Mouse (Mus musculus) MEL (cell line): ENCODE measurements at regions not wholly inside any gene's neighbourhood (a gene's known extent, or its start where the extent isn't known, plus 50 kb on each side); places are given as distances from the start of the nearest gene placed in this dataset.

Experiments used
- DNase-seq: peaks from one replicate; pipeline ENCODE4 v3.0.0; 2011; ENCODE audit warnings: low read depth, low spot score
- H3K27ac ChIP-seq: 2 replicates; pipeline ENCODE4 v1.5.1; 2012; ENCODE audit warnings: low read depth, mild to moderate bottlenecking, control low read depth, low read length, moderate library complexity; ENCODE audit not compliant: control insufficient read depth
- H3K27me3 ChIP-seq, 2 experiments: fragments of 150-350 bp in 1 of 2; sonication (generic) in 1 of 2; 2 replicates each; pipeline ENCODE4 v1.6.1; 2012; ENCODE audit warnings: low read length in 2 of 2, mild to moderate bottlenecking in 2 of 2, improper control_type of control experiment in 1 of 2, moderate library complexity in 1 of 2; ENCODE audit not compliant: insufficient read depth in 2 of 2, control insufficient read depth in 1 of 2
- H3K36me3 ChIP-seq, 2 experiments: 2 replicates each; pipeline ENCODE4 v1.6.1; 2012 to 2014; ENCODE audit warnings: low read length in 2 of 2, improper control_type of control experiment in 1 of 2, inconsistent platforms in 1 of 2, mild to moderate bottlenecking in 1 of 2; ENCODE audit not compliant: insufficient read depth in 2 of 2, control insufficient read depth in 1 of 2
- H3K4me1 ChIP-seq, 2 experiments: fragments of 150-350 bp in 1 of 2; sonication (generic) in 1 of 2; 2 replicates each; pipeline ENCODE4 v1.6.1; 2012; ENCODE audit warnings: low read length in 2 of 2, improper control_type of control experiment in 1 of 2, mild to moderate bottlenecking in 1 of 2; ENCODE audit not compliant: insufficient read depth in 2 of 2, control insufficient read depth in 1 of 2
- H3K4me3 ChIP-seq, 2 experiments: fragments of 150-350 bp in 1 of 2; sonication (generic) in 1 of 2; 2 replicates each; pipeline ENCODE4 v1.5.1; 2012; ENCODE audit warnings: low read depth in 2 of 2, low read length in 2 of 2, mild to moderate bottlenecking in 2 of 2, moderate library complexity in 2 of 2, control low read depth in 1 of 2, improper control_type of control experiment in 1 of 2; ENCODE audit not compliant: control insufficient read depth in 1 of 2, insufficient read depth in 1 of 2
- H3K79me2 ChIP-seq: 2 replicates; pipeline ENCODE4 v1.6.1; 2012; ENCODE audit warnings: mild to moderate bottlenecking, low read length, moderate library complexity; ENCODE audit not compliant: control insufficient read depth, poor library complexity, insufficient read depth
- H3K9ac ChIP-seq: 2 replicates; pipeline ENCODE4 v1.6.1; 2012; ENCODE audit warnings: low read depth, mild to moderate bottlenecking, control low read depth, low read length, moderate library complexity; ENCODE audit not compliant: control insufficient read depth, poor library complexity, severe bottlenecking
- H3K9me3 ChIP-seq: fragments of 150-350 bp; sonication (generic); replicated peaks from 2 replicates; pipeline ENCODE4 v1.6.1; 2012; ENCODE audit warnings: mild to moderate bottlenecking, low read length, improper control_type of control experiment, moderate library complexity; ENCODE audit not compliant: insufficient read depth
- CHD1 ChIP-seq: IDR thresholded peaks from 2 replicates; pipeline ENCODE4 v1.6.1; 2012; ENCODE audit warnings: low read depth, mild to moderate bottlenecking, inconsistent platforms, low read length, improper control_type of control experiment
- CTCF ChIP-seq, 3 experiments: IDR thresholded peaks in 2 of 3; conservative IDR thresholded peaks in 1 of 3; 2 replicates each; pipeline ENCODE4 v1.5.1; 2011 to 2012; ENCODE audit warnings: low read length in 3 of 3, low read depth in 2 of 3, mild to moderate bottlenecking in 2 of 3, improper control_type of control experiment in 1 of 3, inconsistent platforms in 1 of 3, mixed read lengths in 1 of 3, moderate library complexity in 1 of 3; ENCODE audit not compliant: control insufficient read depth in 1 of 3, insufficient read depth in 1 of 3, poor library complexity in 1 of 3, severe bottlenecking in 1 of 3
- E2F4 ChIP-seq: IDR thresholded peaks from 2 replicates; pipeline ENCODE4 v1.6.1; 2011; ENCODE audit warnings: low read depth, low read length, improper control_type of control experiment, borderline replicate concordance
- EP300 ChIP-seq, 2 experiments: IDR thresholded peaks; 2 replicates each; pipeline ENCODE4 v1.6.1; 2011; ENCODE audit warnings: improper control_type of control experiment in 2 of 2, low read length in 2 of 2, low read depth in 1 of 2, mild to moderate bottlenecking in 1 of 2
- ETS1 ChIP-seq: IDR thresholded peaks from 2 replicates; pipeline ENCODE4 v1.6.1; 2012; ENCODE audit warnings: low read depth, mild to moderate bottlenecking, inconsistent platforms, low read length, improper control_type of control experiment, moderate library complexity
- GATA1 ChIP-seq: IDR thresholded peaks from 2 replicates; pipeline ENCODE4 v1.6.1; 2011; ENCODE audit warnings: low read depth, low read length, improper control_type of control experiment
- JUND ChIP-seq: IDR thresholded peaks from 2 replicates; pipeline ENCODE4 v1.6.1; 2011; ENCODE audit warnings: low read depth, mild to moderate bottlenecking, improper control_type of control experiment, low read length
- KAT2A ChIP-seq: conservative IDR thresholded peaks from 2 replicates; pipeline ENCODE4 v1.6.1; 2012; ENCODE audit warnings: low read depth, low read length, improper control_type of control experiment, inconsistent platforms
- MEF2A ChIP-seq: IDR thresholded peaks from 2 replicates; pipeline ENCODE4 v1.6.1; 2014; ENCODE audit warnings: low read depth, mild to moderate bottlenecking, inconsistent platforms, low read length, improper control_type of control experiment; ENCODE audit not compliant: poor library complexity, insufficient replicate concordance, severe bottlenecking; ENCODE audit errors: extremely low read depth
- NELFE ChIP-seq: IDR thresholded peaks from 2 replicates; pipeline ENCODE4 v1.6.1; 2011; ENCODE audit warnings: low read depth, low read length, improper control_type of control experiment
- POLR2AphosphoS2 ChIP-seq: IDR thresholded peaks from 2 replicates; pipeline ENCODE4 v1.6.1; 2011; ENCODE audit warnings: low read length, improper control_type of control experiment
- POLR2AphosphoS5 ChIP-seq: IDR thresholded peaks from 2 replicates; pipeline ENCODE4 v1.6.1; 2012; ENCODE audit warnings: low read depth, borderline replicate concordance, mild to moderate bottlenecking, inconsistent platforms, low read length, moderate library complexity, mixed read lengths
- RAD21 ChIP-seq: IDR thresholded peaks from 2 replicates; pipeline ENCODE4 v1.6.1; 2011; ENCODE audit warnings: mild to moderate bottlenecking, low read depth, low read length, improper control_type of control experiment
- TAL1 ChIP-seq: IDR thresholded peaks from 2 replicates; pipeline ENCODE4 v1.6.1; 2012; ENCODE audit warnings: mild to moderate bottlenecking, inconsistent platforms, low read length, moderate library complexity, mixed read lengths
- UBTF ChIP-seq: IDR thresholded peaks from 2 replicates; pipeline ENCODE4 v1.6.1; 2012; ENCODE audit warnings: low read depth, mild to moderate bottlenecking, inconsistent platforms, low read length, improper control_type of control experiment, moderate library complexity, borderline replicate concordance; ENCODE audit not compliant: insufficient read depth
- USF2 ChIP-seq, 2 experiments: IDR thresholded peaks; 2 replicates each; pipeline ENCODE4 v1.6.1; 2011 to 2012; ENCODE audit warnings: improper control_type of control experiment in 2 of 2, low read length in 2 of 2, borderline replicate concordance in 1 of 2, inconsistent platforms in 1 of 2, low read depth in 1 of 2, mild to moderate bottlenecking in 1 of 2; ENCODE audit not compliant: insufficient read depth in 1 of 2
- ZMIZ1 ChIP-seq: IDR thresholded peaks from 2 replicates; pipeline ENCODE4 v1.6.1; 2012; ENCODE audit warnings: low read depth, mild to moderate bottlenecking, inconsistent platforms, low read length, improper control_type of control experiment, moderate library complexity

DNA sequence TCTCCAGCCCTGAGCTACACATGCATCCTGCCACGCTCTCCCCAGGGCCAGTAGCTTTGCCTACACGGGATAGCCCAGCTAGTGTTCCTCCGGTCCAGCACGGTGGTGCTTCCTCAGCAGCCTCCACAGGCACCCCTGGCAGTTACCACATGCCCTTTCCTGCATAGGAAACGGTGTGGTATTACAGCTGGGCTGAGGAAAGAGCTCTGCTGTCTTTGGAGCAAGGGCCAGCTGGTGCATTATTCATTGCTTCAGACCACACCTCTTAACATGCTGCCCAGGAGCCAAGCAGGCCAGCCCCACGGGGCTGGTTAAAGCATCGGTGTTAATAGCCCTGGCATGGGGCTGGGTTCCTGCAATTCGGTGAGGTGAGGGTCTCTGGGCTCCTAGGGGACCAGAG, 64.0 kb upstream of the Dio3 start:
- no peak for TF ChIP-seq JUND
- no peaks in the 10 kb centered on the region for H3K79me2 ChIP-seq
- no peak for DNase-seq
- no peaks in the 10 kb centered on the region for H3K4me1 ChIP-seq
- no peak overlapping the region for H3K4me3 ChIP-seq
- no peaks in the 10 kb centered on the region for H3K36me3 ChIP-seq
- H3K27me3 ChIP-seq: no peaks in the 10 kb centered on the region
- H3K27ac ChIP-seq: no peak overlapping the region
- no peaks in the 10 kb centered on the region for H3K9me3 ChIP-seq
- H3K9ac ChIP-seq: no peak overlapping the region

DNA sequence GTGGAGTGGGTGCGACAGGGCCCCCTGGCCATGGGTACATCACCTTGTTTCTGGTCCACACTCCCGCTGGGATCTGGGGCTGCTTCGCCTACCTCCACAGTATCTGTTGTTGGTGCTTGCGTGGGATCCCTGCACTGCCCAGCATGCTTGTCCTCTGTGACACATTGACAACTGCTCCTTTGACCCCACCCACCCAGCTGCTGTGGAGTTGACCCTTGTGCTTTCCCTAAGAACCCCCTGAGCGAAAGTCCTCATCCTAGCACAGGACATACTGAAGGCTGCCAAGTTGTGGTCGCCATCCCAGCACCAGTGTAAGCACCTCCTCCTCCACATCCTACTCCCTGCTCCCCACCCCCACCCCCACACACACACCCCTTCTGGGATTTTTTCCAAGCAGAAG, 63.6 kb upstream of the Dio3 start:
- no peak overlapping the region for H3K9ac ChIP-seq
- H3K9me3 ChIP-seq: no peaks in the 10 kb centered on the region

DNA sequence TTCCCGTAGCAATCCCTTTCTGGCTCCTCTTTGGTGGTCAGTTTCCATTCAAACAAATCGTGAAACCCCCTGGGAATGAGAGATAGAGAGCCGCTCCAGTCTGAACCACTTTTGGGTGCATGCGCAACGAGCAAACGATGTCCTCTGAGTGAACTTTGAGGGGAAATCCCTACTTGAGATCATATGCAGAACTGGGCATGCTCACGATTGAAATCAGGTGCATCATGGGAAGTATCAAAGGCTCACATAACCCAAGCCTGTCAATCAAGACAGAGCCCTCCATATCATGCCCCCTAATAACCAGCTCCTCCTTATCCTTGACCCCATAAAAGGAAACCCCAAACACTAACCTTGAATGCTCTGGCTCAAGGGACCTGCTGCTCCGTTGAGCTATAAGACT, 59.1 kb upstream of the Dio3 start:
- Histone ChIP-seq H3K27me3 (no peaks in the 10 kb centered on the region), H3K79me2 (no peaks in the 10 kb centered on the region), H3K36me3 (no peaks in the 10 kb centered on the region), H3K9me3 (no peaks in the 10 kb centered on the region), H3K4me1 (no peaks in the 10 kb centered on the region), H3K27ac (no peak overlapping the region), H3K9ac (no peak overlapping the region), H3K4me3 (no peak overlapping the region)
- DNase-seq: no peak
- TF ChIP-seq E2F4 (no peak), KAT2A (no peak), TAL1 (no peak), MEF2A (no peak), USF2 (IDR thresholded peaks at IDR 0.05; ENCODE audit: borderline replicate concordance in 1 of 2, insufficient read depth in 1 of 2, low read depth in 1 of 2, low read length in 2 of 2) (no peak), ETS1 (no peak), CTCF (IDR thresholded peaks at IDR 0.05 in 2 of 3, conservative IDR thresholded peaks at IDR 0.05 in 1 of 3; ENCODE audit: control insufficient read depth in 1 of 3, insufficient read depth in 1 of 3, low read depth in 2 of 3, low read length in 3 of 3, poor library complexity in 1 of 3, severe bottlenecking in 1 of 3) (no peak), RAD21 (no peak), UBTF (no peak), POLR2AphosphoS2 (no peak), NELFE (no peak)

More for the DNA sequence above, 63.6 kb upstream of the Dio3 start:
- no peak overlapping the region for H3K27ac ChIP-seq
- no peaks in the 10 kb centered on the region for H3K27me3 ChIP-seq
- DNase-seq: no peak
- TF ChIP-seq POLR2AphosphoS5: no peak
- TF ChIP-seq GATA1: no peak
- TF ChIP-seq TAL1: no peak
- TF ChIP-seq ZMIZ1: no peak
- no peak for TF ChIP-seq EP300 (IDR thresholded peaks at IDR 0.05; ENCODE audit: low read depth in 1 of 2, low read length in 2 of 2)
- no peak for TF ChIP-seq CHD1
- TF ChIP-seq MEF2A: no peak
- H3K4me1 ChIP-seq: no peaks in the 10 kb centered on the region
- no peak overlapping the region for H3K4me3 ChIP-seq
- H3K79me2 ChIP-seq: no peaks in the 10 kb centered on the region
- no peaks in the 10 kb centered on the region for H3K36me3 ChIP-seq
